Mouse (Mus musculus) brown adipose tissue, adult 24 weeks (tissue): ENCODE results near the gene Mtfr1l. TPM values are rescaled to one million over a fixed set of nuclear protein-coding genes. Genes with fewer than 3 reads are reported as not detected.

Experiments used
- H3K27ac ChIP-seq: fragments of 200-500 bp; replicated peaks from 2 replicates; pipeline ENCODE4 v1.5.1; 2012; ENCODE audit warnings: low read depth, mild to moderate bottlenecking, low read length
- H3K4me1 ChIP-seq: fragments of 200-500 bp; 2 replicates; pipeline ENCODE4 v1.6.1; 2012; ENCODE audit warnings: low read length, mixed read lengths; ENCODE audit not compliant: control insufficient read depth, insufficient read depth, insufficient read length
- H3K4me3 ChIP-seq: fragments of 200-500 bp; 2 replicates; pipeline ENCODE4 v1.5.1; 2012; ENCODE audit warnings: low read depth, mild to moderate bottlenecking, low read length, moderate library complexity; ENCODE audit not compliant: insufficient read depth
- polyA plus RNA-seq: library from polyadenylated mRNA; stranded (reverse); fragments of >200 nt; gene quantifications from 2 replicates; pipeline ENCODE4 v1.2.4, GENCODE M21; 2012; ENCODE audit not compliant: missing spikeins, insufficient read depth, insufficient read length

The Mtfr1l gene
- polyA plus RNA-seq, 1 experiment = 106 TPM

GRCm38 (mm10) chr4:134564093-134564492, 28.9 kb upstream of the Mtfr1l start:
- H3K27ac ChIP-seq = no peak overlapping the region
- no peak overlapping the region for H3K4me3 ChIP-seq
- no peaks in the 10 kb centered on the region for H3K4me1 ChIP-seq

GRCm38 (mm10) chr4:134563624-134564023, 28.4 kb upstream of the Mtfr1l start:
- H3K27ac ChIP-seq = no peak overlapping the region
- no peaks in the 10 kb centered on the region for H3K4me1 ChIP-seq
- H3K4me3 ChIP-seq = no peak overlapping the region

GRCm38 (mm10) chr4:134562014-134562413, 26.8 kb upstream of the Mtfr1l start:
- Histone ChIP-seq H3K27ac (no peak overlapping the region), H3K4me1 (peaks cover 3% of the 10 kb centered on the region; the same call in 1 of the 2 replicates), H3K4me3 (no peak overlapping the region)

- peaks cover 3% of the 10 kb centered on the region; the same call in 1 of the 2 replicates for H3K4me1 ChIP-seq
- H3K4me3 ChIP-seq = no peak overlapping the region
- H3K27ac ChIP-seq = no peak overlapping the region
These were observed 25.5 kb upstream of the Mtfr1l start for GRCm38 (mm10) chr4:134560699-134561098.

- Histone ChIP-seq H3K4me1 (peaks cover 3% of the 10 kb centered on the region; the same call in 1 of the 2 replicates), H3K27ac (no peak overlapping the region), H3K4me3 (no peak overlapping the region)
These were observed 24.0 kb upstream of the Mtfr1l start for GRCm38 (mm10) chr4:134559154-134559553.

- peaks cover 3% of the 10 kb centered on the region; the same call in 1 of the 2 replicates for H3K4me1 ChIP-seq
- no peak overlapping the region for H3K27ac ChIP-seq
- no peak overlapping the region for H3K4me3 ChIP-seq
These were observed 23.5 kb upstream of the Mtfr1l start for GRCm38 (mm10) chr4:134558570-134559113.

GRCm38 (mm10) chr4:134557626-134558249, 22.6 kb upstream of the Mtfr1l start:
- Histone ChIP-seq H3K4me3 (no peak overlapping the region), H3K4me1 (peaks cover 3% of the 10 kb centered on the region; the same call in 1 of the 2 replicates), H3K27ac (peak overlapping the region; percentile 16; the same call in 1 of the 2 replicates)

GRCm38 (mm10) chr4:134555956-134556580, 20.9 kb upstream of the Mtfr1l start:
- Histone ChIP-seq H3K4me3 (no peak overlapping the region), H3K4me1 (peaks cover 3% of the 10 kb centered on the region; the same call in 1 of the 2 replicates), H3K27ac (no peak overlapping the region)

- Histone ChIP-seq H3K27ac (no peak overlapping the region), H3K4me3 (no peak overlapping the region), H3K4me1 (peaks cover 3% of the 10 kb centered on the region; the same call in 1 of the 2 replicates)
These were observed 18.4 kb upstream of the Mtfr1l start for GRCm38 (mm10) chr4:134553631-134554030.

GRCm38 (mm10) chr4:134551494-134552316, 16.5 kb upstream of the Mtfr1l start, which contains the start of gene Selenon:
Selenon (minus strand) TSS chr4:134552166.
- Histone ChIP-seq H3K4me3 (peak within 1 kb of the TSS; percentile 88), H3K4me1 (peaks cover 6% of the 10 kb centered on the region), H3K27ac (0 out of 2 replicates have a peak within 1 kb of the TSS, but pooled peaks have one; percentile 21)

GRCm38 (mm10) chr4:134549899-134550298, 14.7 kb upstream of the Mtfr1l start:
- Histone ChIP-seq H3K27ac (no peak overlapping the region), H3K4me3 (no peak overlapping the region), H3K4me1 (peaks cover 6% of the 10 kb centered on the region)

- Histone ChIP-seq H3K27ac (peak overlapping the region; percentile 32), H3K4me1 (peaks cover 6% of the 10 kb centered on the region), H3K4me3 (no peak overlapping the region)
These were observed 13.2 kb upstream of the Mtfr1l start for GRCm38 (mm10) chr4:134548169-134548938.

- H3K4me3 ChIP-seq = no peak overlapping the region
- peaks cover 6% of the 10 kb centered on the region for H3K4me1 ChIP-seq
- 0 out of 2 replicates have a peak overlapping the region, but pooled peaks have one; percentile 6 for H3K27ac ChIP-seq
These were observed 11.9 kb upstream of the Mtfr1l start for GRCm38 (mm10) chr4:134546814-134547705.
